Mouse (Mus musculus) embryonic facial prominence, embryonic 13.5 days (tissue): ENCODE data around the gene Hormad1. TPM values are rescaled to one million over a fixed set of nuclear protein-coding genes. Genes with fewer than 3 reads are reported as not detected.
"Not testable (repeated sequence)": the region's sequence is repeated elsewhere in the genome, so short reads cannot be mapped to it uniquely, and the experiment has no call there.

Experiments used
- ATAC-seq: fragments of 200-750 bp; cut with Nextera tagmentation; 2 replicates; pipeline ENCODE4 v1.8.0; 2017; ENCODE audit warnings: low read depth; ENCODE audit not compliant: insufficient number of reproducible peaks, insufficient read depth, low FRiP score, low TSS enrichment
- H3K27ac ChIP-seq: fragments of 300-500 bp; sonication (generic); 2 replicates; pipeline ENCODE4 v1.5.1; 2015; ENCODE audit warnings: moderate library complexity, mild to moderate bottlenecking, inconsistent platforms
- H3K27me3 ChIP-seq: fragments of 300-500 bp; sonication (generic); 2 replicates; pipeline ENCODE4 v1.6.1; 2015; ENCODE audit warnings: mild to moderate bottlenecking, inconsistent platforms
- H3K36me3 ChIP-seq: fragments of 300-500 bp; sonication (generic); 2 replicates; pipeline ENCODE4 v1.6.1; 2015; ENCODE audit warnings: mild to moderate bottlenecking, inconsistent platforms
- H3K4me1 ChIP-seq: fragments of 300-500 bp; sonication (generic); 2 replicates; pipeline ENCODE4 v1.6.1; 2015; ENCODE audit warnings: inconsistent platforms
- H3K4me2 ChIP-seq: fragments of 300-500 bp; sonication (generic); 2 replicates; pipeline ENCODE4 v1.6.1; 2015; ENCODE audit warnings: moderate library complexity, mild to moderate bottlenecking, inconsistent platforms
- H3K4me3 ChIP-seq: fragments of 300-500 bp; sonication (generic); 2 replicates; pipeline ENCODE4 v1.5.1; 2015; ENCODE audit warnings: mild to moderate bottlenecking, inconsistent platforms
- H3K9ac ChIP-seq: fragments of 300-500 bp; sonication (generic); 2 replicates; pipeline ENCODE4 v1.6.1; 2015; ENCODE audit warnings: mild to moderate bottlenecking, inconsistent platforms
- H3K9me3 ChIP-seq: fragments of 300-500 bp; sonication (generic); 2 replicates; pipeline ENCODE4 v1.6.1; 2016; ENCODE audit warnings: inconsistent platforms
- WGBS: fragments of 180-500 bp; shearing (Covaris S2); methylation state at CpG from one replicate; pipeline ENCODE4 v1.1.7; 2015; ENCODE audit warnings: mixed read lengths; 5-methylcytosine and 5-hydroxymethylcytosine counted together
- polyA plus RNA-seq: library from polyadenylated mRNA; unstranded; fragments of >200 nt; fragmentation: Nextera tagmentation; extraction: Ambion mirVana; gene quantifications from 2 replicates; pipeline ENCODE4 v1.2.1, GENCODE M21; 2015

The Hormad1 gene
- polyA plus RNA-seq, 1 experiment from 2014 or later, result not detected

DNA sequence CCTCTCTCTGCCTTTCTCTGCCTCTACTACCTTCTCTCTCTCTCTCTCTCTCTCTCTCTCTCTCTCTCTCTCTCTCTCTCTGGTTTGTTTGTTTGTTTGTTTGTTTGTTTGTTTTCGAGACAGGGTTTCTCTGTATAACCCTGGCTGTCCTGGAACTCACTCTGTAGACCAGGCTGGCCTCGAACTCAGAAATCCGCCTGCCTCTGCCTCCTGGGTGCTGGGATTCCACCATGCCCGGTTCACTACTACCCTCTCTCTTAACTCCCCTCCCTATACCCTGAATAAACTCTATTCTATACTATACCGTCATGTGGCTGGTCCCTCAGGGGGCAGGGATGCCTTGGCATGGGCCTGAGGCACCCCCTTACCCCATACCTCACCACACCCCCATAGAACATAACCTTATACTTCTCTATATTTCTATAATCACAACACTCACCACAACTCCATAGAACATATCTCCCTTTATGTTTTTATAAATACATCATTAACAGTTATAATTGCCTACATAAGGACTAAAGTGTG, 64.6 kb downstream of the Hormad1 start:
- peaks cover 41% of the 10 kb centered on the region for H3K36me3 ChIP-seq
- not testable (repeated sequence) for ATAC-seq, H3K27me3 ChIP-seq, H3K9me3 ChIP-seq
- H3K4me1 ChIP-seq, result peaks cover 14% of the 10 kb centered on the region
- WGBS, result 67% methylated on average over 5 of the region's 5 CpGs
- peak overlapping the region; percentile 58 for H3K4me2 ChIP-seq
- H3K4me3 ChIP-seq, result peak overlapping the region; percentile 67
- H3K9ac ChIP-seq, result peak overlapping the region; percentile 51; the same call in 1 of the 2 replicates
- H3K27ac ChIP-seq, result peak overlapping the region; percentile 88

GRCm38 (mm10) chr3:95624628-95625503, 65.4 kb downstream of the Hormad1 start, which contains the start of gene Ensa:
TSS of gene Ensa (plus strand) at chr3:95624993.
- peak within 1 kb of the TSS; percentile 72 for H3K9ac ChIP-seq
- peak within 1 kb of the TSS; percentile 67 for H3K4me3 ChIP-seq
- peaks cover 42% of the 10 kb centered on the region for H3K36me3 ChIP-seq
- peak within 1 kb of the TSS; percentile 88 for H3K27ac ChIP-seq
- no peaks in the 10 kb centered on the region for H3K9me3 ChIP-seq
- peaks cover 14% of the 10 kb centered on the region for H3K4me1 ChIP-seq
- under 1% methylated on average over 44 of the region's 44 CpGs for WGBS
- no peaks in the 10 kb centered on the region for H3K27me3 ChIP-seq
- peak; percentile 99 for ATAC-seq
- peak within 1 kb of the TSS; percentile 76 for H3K4me2 ChIP-seq

- Histone ChIP-seq H3K27ac (no peak overlapping the region), H3K9ac (no peak overlapping the region), H3K36me3 (peaks cover 62% of the 10 kb centered on the region), H3K27me3 (no peaks in the 10 kb centered on the region), H3K4me1 (peaks cover 14% of the 10 kb centered on the region), H3K9me3 (no peaks in the 10 kb centered on the region), H3K4me2 (no peak overlapping the region), H3K4me3 (no peak overlapping the region)
- WGBS, result 93% methylated on average over 5 of the region's 5 CpGs
- no peak for ATAC-seq
Observed at GRCm38 (mm10) chr3:95627763-95628162, 68.3 kb downstream of the Hormad1 start.

DNA sequence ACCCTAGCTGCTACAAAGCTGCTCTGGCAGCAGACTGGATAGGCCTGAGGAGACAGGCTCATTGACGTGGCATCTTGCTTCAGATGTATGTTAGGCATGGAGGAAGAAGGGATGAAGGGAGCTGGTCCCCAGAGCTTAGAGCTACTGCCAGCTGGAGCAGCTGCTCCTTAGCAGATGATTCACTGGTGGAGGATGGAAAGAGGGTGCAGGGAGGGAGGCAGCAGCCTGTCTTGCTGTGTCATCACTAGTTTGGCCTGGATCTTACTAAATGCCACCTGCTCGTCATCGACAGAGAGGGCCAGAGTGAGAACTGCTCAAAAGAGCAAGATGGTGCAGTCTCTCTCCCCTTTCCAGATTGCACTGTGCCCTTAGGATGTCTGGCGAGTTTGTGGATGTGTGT, 70.3 kb downstream of the Hormad1 start:
- no peak overlapping the region for H3K27ac ChIP-seq
- H3K4me2 ChIP-seq, result no peak overlapping the region
- H3K4me1 ChIP-seq, result peaks cover 9% of the 10 kb centered on the region
- ATAC-seq, result no peak
- H3K9ac ChIP-seq, result no peak overlapping the region
- no peak overlapping the region for H3K4me3 ChIP-seq
- H3K9me3 ChIP-seq, result no peaks in the 10 kb centered on the region
- H3K36me3 ChIP-seq, result peaks cover 82% of the 10 kb centered on the region
- H3K27me3 ChIP-seq, result no peaks in the 10 kb centered on the region
- WGBS, result 83% methylated on average over 4 of the region's 4 CpGs

DNA sequence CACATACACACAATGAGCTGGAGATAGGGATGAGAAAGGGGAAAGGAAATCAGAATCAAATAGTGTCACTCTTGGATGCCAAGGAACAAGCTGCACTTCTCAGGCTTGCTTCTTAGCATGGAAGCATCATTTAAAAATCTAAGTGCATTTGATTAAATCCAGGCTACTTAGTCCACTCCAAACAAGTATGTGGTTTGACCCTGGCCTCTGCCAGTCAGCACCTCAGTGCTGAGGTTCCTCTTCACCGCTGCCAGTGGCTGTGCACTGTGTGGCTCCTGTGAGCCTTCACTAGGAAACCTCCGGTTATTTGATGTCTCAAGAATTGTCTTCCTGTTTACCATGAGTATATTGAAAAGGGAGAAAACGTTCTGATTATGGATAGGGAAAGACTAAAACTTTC, 71.4 kb downstream of the Hormad1 start:
- peaks cover 93% of the 10 kb centered on the region for H3K36me3 ChIP-seq
- H3K4me3 ChIP-seq, result no peak overlapping the region
- H3K9me3 ChIP-seq, result no peaks in the 10 kb centered on the region
- no peak overlapping the region for H3K4me2 ChIP-seq
- ATAC-seq, result no peak
- H3K9ac ChIP-seq, result no peak overlapping the region
- H3K27ac ChIP-seq, result no peak overlapping the region
- H3K4me1 ChIP-seq, result peaks cover 5% of the 10 kb centered on the region
- WGBS, result 75% methylated on average over 3 of the region's 3 CpGs
- H3K27me3 ChIP-seq, result no peaks in the 10 kb centered on the region

- ATAC-seq, result no peak
- peaks cover 97% of the 10 kb centered on the region for H3K36me3 ChIP-seq
- no peak overlapping the region for H3K4me2 ChIP-seq
- H3K4me3 ChIP-seq, result no peak overlapping the region
- no peaks in the 10 kb centered on the region for H3K27me3 ChIP-seq
- no peaks in the 10 kb centered on the region for H3K9me3 ChIP-seq
- H3K4me1 ChIP-seq, result peaks cover under 1% of the 10 kb centered on the region
- 86% methylated on average over 6 of the region's 6 CpGs for WGBS
- H3K27ac ChIP-seq, result no peak overlapping the region
- H3K9ac ChIP-seq, result no peak overlapping the region
Observed at GRCm38 (mm10) chr3:95631304-95631703, 71.8 kb downstream of the Hormad1 start.

- H3K9ac ChIP-seq, result peak overlapping the region; percentile 27; the same call in 1 of the 2 replicates
- H3K4me2 ChIP-seq, result no peak overlapping the region
- H3K27me3 ChIP-seq, result no peaks in the 10 kb centered on the region
- WGBS, result 77% methylated on average over 12 of the region's 12 CpGs
- H3K36me3 ChIP-seq, result peaks cover 98% of the 10 kb centered on the region
- no peaks in the 10 kb centered on the region for H3K4me1 ChIP-seq
- no peak overlapping the region for H3K4me3 ChIP-seq
- H3K27ac ChIP-seq, result no peak overlapping the region
- ATAC-seq, result no peak
- no peaks in the 10 kb centered on the region for H3K9me3 ChIP-seq
Observed at GRCm38 (mm10) chr3:95632648-95633588, 73.4 kb downstream of the Hormad1 start.

DNA sequence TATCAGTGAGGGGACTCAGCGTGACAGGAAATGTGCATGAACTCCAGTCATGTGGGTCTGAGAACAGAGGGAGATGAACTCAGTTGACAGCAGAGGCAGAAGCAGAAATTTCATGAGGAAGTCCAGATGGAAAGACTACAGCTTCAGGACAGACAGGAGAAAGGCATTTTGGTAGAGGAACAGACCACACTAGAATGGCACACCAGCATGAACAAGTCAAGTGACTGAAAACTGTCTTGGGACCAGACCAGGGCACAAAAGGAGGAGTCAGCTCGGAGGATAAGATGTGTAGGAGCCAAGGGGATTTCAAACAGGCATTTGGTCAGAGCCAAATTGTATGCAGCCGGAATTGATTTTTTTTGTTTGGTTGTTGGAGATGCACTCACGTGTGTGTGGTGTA, 76.2 kb downstream of the Hormad1 start:
- Histone ChIP-seq H3K9ac (no peak overlapping the region), H3K27ac (no peak overlapping the region), H3K27me3 (no peaks in the 10 kb centered on the region), H3K4me1 (no peaks in the 10 kb centered on the region), H3K4me2 (no peak overlapping the region), H3K36me3 (peaks cover 87% of the 10 kb centered on the region), H3K9me3 (no peaks in the 10 kb centered on the region), H3K4me3 (no peak overlapping the region)
- no peak for ATAC-seq
- WGBS, result 64% methylated on average over 4 of the region's 4 CpGs

DNA sequence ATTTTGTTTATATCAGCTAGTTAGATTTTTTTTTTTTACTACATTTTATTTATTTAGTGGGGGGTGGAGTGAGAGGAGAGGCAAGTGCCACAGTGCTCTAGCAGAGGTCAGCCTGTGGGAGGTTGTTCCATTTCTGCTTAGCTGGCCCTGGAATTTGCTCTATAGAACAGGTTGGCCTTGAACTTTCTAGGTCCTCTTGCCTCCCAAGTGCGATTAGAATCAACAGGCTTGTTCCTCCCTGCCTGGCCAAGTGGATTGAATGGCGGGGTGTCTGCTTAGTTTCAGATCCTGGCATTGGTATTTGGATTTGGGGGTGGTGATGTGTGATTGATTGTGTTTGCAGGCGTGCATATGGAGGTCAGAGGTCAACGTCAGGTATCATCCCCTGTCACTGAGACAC, 76.6 kb downstream of the Hormad1 start:
- H3K36me3 ChIP-seq, result peaks cover 83% of the 10 kb centered on the region
- H3K27me3 ChIP-seq, result no peaks in the 10 kb centered on the region
- WGBS, result 86% methylated on average over 4 of the region's 4 CpGs
- H3K4me1 ChIP-seq, result no peaks in the 10 kb centered on the region
- H3K9ac ChIP-seq, result no peak overlapping the region
- H3K4me2 ChIP-seq, result no peak overlapping the region
- no peaks in the 10 kb centered on the region for H3K9me3 ChIP-seq
- H3K27ac ChIP-seq, result no peak overlapping the region
- no peak for ATAC-seq
- H3K4me3 ChIP-seq, result no peak overlapping the region
